Mouse (Mus musculus) limb, embryonic 13.5 days (tissue): ENCODE measurements around the gene Kcnmb2. TPM values are rescaled to one million over a fixed set of nuclear protein-coding genes. Genes with fewer than 3 reads are reported as not detected.

Experiments
- ATAC-seq: fragments of 200-750 bp; cut with Nextera tagmentation; 2 replicates; pipeline ENCODE4 v1.8.0; 2017; ENCODE audit warnings: low read depth, moderate number of reproducible peaks, moderate TSS enrichment; ENCODE audit not compliant: low FRiP score
- H3K27ac ChIP-seq: fragments of 300-500 bp; sonication (generic); 2 replicates; pipeline ENCODE4 v1.5.1; 2015; ENCODE audit warnings: inconsistent platforms, mild to moderate bottlenecking, moderate library complexity
- H3K27me3 ChIP-seq: fragments of 300-500 bp; sonication (generic); 2 replicates; pipeline ENCODE4 v1.6.1; 2015; ENCODE audit warnings: mild to moderate bottlenecking, inconsistent platforms
- H3K36me3 ChIP-seq: fragments of 300-500 bp; sonication (generic); 2 replicates; pipeline ENCODE4 v1.6.1; 2015; ENCODE audit warnings: inconsistent platforms, mild to moderate bottlenecking, moderate library complexity
- H3K4me1 ChIP-seq: fragments of 300-500 bp; sonication (generic); 2 replicates; pipeline ENCODE4 v1.6.1; 2015; ENCODE audit warnings: inconsistent platforms
- H3K4me2 ChIP-seq: fragments of 300-500 bp; sonication (generic); replicated peaks from 2 replicates; pipeline ENCODE4 v1.6.1; 2015; ENCODE audit warnings: inconsistent platforms, mild to moderate bottlenecking, moderate library complexity
- H3K4me3 ChIP-seq: fragments of 300-500 bp; sonication (generic); 2 replicates; pipeline ENCODE4 v1.5.1; 2015; ENCODE audit warnings: moderate library complexity, mild to moderate bottlenecking, inconsistent platforms
- H3K9ac ChIP-seq: fragments of 300-500 bp; sonication (generic); 2 replicates; pipeline ENCODE4 v1.6.1; 2015; ENCODE audit warnings: mild to moderate bottlenecking, inconsistent platforms
- H3K9me3 ChIP-seq: fragments of 300-500 bp; sonication (generic); 2 replicates; pipeline ENCODE4 v1.6.1; 2016; ENCODE audit warnings: inconsistent platforms
- WGBS: fragments of 180-500 bp; shearing (Covaris S2); methylation state at CpG from one replicate; pipeline ENCODE4 v1.1.7; 2015; 5-methylcytosine and 5-hydroxymethylcytosine counted together
- polyA plus RNA-seq: library from polyadenylated mRNA; unstranded; fragments of >200 nt; fragmentation: Nextera tagmentation; extraction: Ambion mirVana; gene quantifications from 2 replicates; pipeline ENCODE4 v1.2.1, GENCODE M21; 2015

Gene Kcnmb2
- polyA plus RNA-seq, 1 experiment from 2014 or later = 1.0 TPM

GRCm38 (mm10) chr3:32073881-32074280 lies 171.6 kb downstream of the Kcnmb2 start:
- Histone ChIP-seq H3K27ac (no peak overlapping the region), H3K4me3 (no peak overlapping the region), H3K4me2 (no peak overlapping the region), H3K9me3 (no peaks in the 10 kb centered on the region), H3K27me3 (no peaks in the 10 kb centered on the region), H3K36me3 (no peaks in the 10 kb centered on the region), H3K9ac (no peak overlapping the region), H3K4me1 (0 out of 2 replicates have a peak, but pooled peaks cover 5% of the 10 kb centered on the region)
- WGBS = 49% methylated on average over 8 of the region's 8 CpGs
- no peak for ATAC-seq

- H3K27ac ChIP-seq = no peak overlapping the region
- H3K36me3 ChIP-seq = no peaks in the 10 kb centered on the region
- no peak for ATAC-seq
- no peak overlapping the region for H3K4me3 ChIP-seq
- no peak overlapping the region for H3K4me2 ChIP-seq
- no peak overlapping the region for H3K9ac ChIP-seq
- H3K9me3 ChIP-seq = no peaks in the 10 kb centered on the region
- no peaks in the 10 kb centered on the region for H3K27me3 ChIP-seq
- H3K4me1 ChIP-seq = no peaks in the 10 kb centered on the region
- 88% methylated on average over 1 of the region's 1 CpGs for WGBS
Measured at GRCm38 (mm10) chr3:32088762-32089161, 186.5 kb downstream of the Kcnmb2 start.

- Histone ChIP-seq H3K27me3 (no peaks in the 10 kb centered on the region), H3K27ac (no peak overlapping the region), H3K4me3 (no peak overlapping the region), H3K36me3 (no peaks in the 10 kb centered on the region), H3K9me3 (no peaks in the 10 kb centered on the region), H3K9ac (no peak overlapping the region), H3K4me2 (no peak overlapping the region), H3K4me1 (no peaks in the 10 kb centered on the region)
- 67% methylated on average over 10 of the region's 10 CpGs for WGBS
- ATAC-seq = no peak
Measured at GRCm38 (mm10) chr3:32101391-32101790, 199.1 kb downstream of the Kcnmb2 start.

- no peaks in the 10 kb centered on the region for H3K9me3 ChIP-seq
- H3K9ac ChIP-seq = no peak overlapping the region
- H3K27ac ChIP-seq = no peak overlapping the region
- H3K4me1 ChIP-seq = 0 out of 2 replicates have a peak, but pooled peaks cover 2% of the 10 kb centered on the region
- no peak for ATAC-seq
- WGBS = 70% methylated on average over 5 of the region's 5 CpGs
- no peak overlapping the region for H3K4me2 ChIP-seq
- H3K27me3 ChIP-seq = no peaks in the 10 kb centered on the region
- no peaks in the 10 kb centered on the region for H3K36me3 ChIP-seq
- H3K4me3 ChIP-seq = no peak overlapping the region
Measured at GRCm38 (mm10) chr3:32119851-32120250, 217.5 kb downstream of the Kcnmb2 start.

GRCm38 (mm10) chr3:32121731-32122130 lies 219.4 kb downstream of the Kcnmb2 start:
- H3K9ac ChIP-seq = no peak overlapping the region
- H3K4me1 ChIP-seq = 0 out of 2 replicates have a peak, but pooled peaks cover 2% of the 10 kb centered on the region
- 38% methylated on average over 3 of the region's 3 CpGs for WGBS
- no peak overlapping the region for H3K4me2 ChIP-seq
- no peak overlapping the region for H3K27ac ChIP-seq
- H3K4me3 ChIP-seq = no peak overlapping the region
- H3K9me3 ChIP-seq = no peaks in the 10 kb centered on the region
- no peak for ATAC-seq
- H3K27me3 ChIP-seq = no peaks in the 10 kb centered on the region
- H3K36me3 ChIP-seq = no peaks in the 10 kb centered on the region

- Histone ChIP-seq H3K27ac (no peak overlapping the region), H3K9ac (no peak overlapping the region), H3K9me3 (no peaks in the 10 kb centered on the region), H3K4me2 (no peak overlapping the region), H3K36me3 (no peaks in the 10 kb centered on the region), H3K4me3 (no peak overlapping the region), H3K4me1 (no peaks in the 10 kb centered on the region), H3K27me3 (no peaks in the 10 kb centered on the region)
- ATAC-seq = no peak
- 27% methylated on average over 4 of the region's 4 CpGs for WGBS
Measured at GRCm38 (mm10) chr3:32125431-32125830, 223.1 kb downstream of the Kcnmb2 start.

- no peak overlapping the region for H3K27ac ChIP-seq
- no peak for ATAC-seq
- WGBS = 8% methylated on average over 5 of the region's 5 CpGs
- no peak overlapping the region for H3K4me2 ChIP-seq
- no peak overlapping the region for H3K9ac ChIP-seq
- H3K36me3 ChIP-seq = no peaks in the 10 kb centered on the region
- H3K4me3 ChIP-seq = no peak overlapping the region
- no peaks in the 10 kb centered on the region for H3K4me1 ChIP-seq
- H3K27me3 ChIP-seq = no peaks in the 10 kb centered on the region
- no peaks in the 10 kb centered on the region for H3K9me3 ChIP-seq
Measured at GRCm38 (mm10) chr3:32128391-32128790, 226.1 kb downstream of the Kcnmb2 start.

GRCm38 (mm10) chr3:32130696-32131095 lies 228.4 kb downstream of the Kcnmb2 start:
- H3K27me3 ChIP-seq = no peaks in the 10 kb centered on the region
- H3K4me3 ChIP-seq = no peak overlapping the region
- no peak for ATAC-seq
- H3K4me2 ChIP-seq = no peak overlapping the region
- H3K9ac ChIP-seq = no peak overlapping the region
- no peaks in the 10 kb centered on the region for H3K9me3 ChIP-seq
- WGBS = 62% methylated on average over 1 of the region's 1 CpGs
- no peak overlapping the region for H3K27ac ChIP-seq
- no peaks in the 10 kb centered on the region for H3K4me1 ChIP-seq
- H3K36me3 ChIP-seq = no peaks in the 10 kb centered on the region

GRCm38 (mm10) chr3:32132395-32133004 lies 230.2 kb downstream of the Kcnmb2 start:
- H3K9me3 ChIP-seq = no peaks in the 10 kb centered on the region
- H3K36me3 ChIP-seq = no peaks in the 10 kb centered on the region
- no peaks in the 10 kb centered on the region for H3K27me3 ChIP-seq
- no peak overlapping the region for H3K27ac ChIP-seq
- no peak for ATAC-seq
- 74% methylated on average over 3 of the region's 3 CpGs for WGBS
- H3K4me3 ChIP-seq = no peak overlapping the region
- H3K4me1 ChIP-seq = no peaks in the 10 kb centered on the region
- no peak overlapping the region for H3K9ac ChIP-seq
- no peak overlapping the region for H3K4me2 ChIP-seq

- Histone ChIP-seq H3K4me1 (no peaks in the 10 kb centered on the region), H3K4me3 (no peak overlapping the region), H3K27ac (no peak overlapping the region), H3K36me3 (no peaks in the 10 kb centered on the region), H3K4me2 (no peak overlapping the region), H3K27me3 (no peaks in the 10 kb centered on the region), H3K9me3 (no peaks in the 10 kb centered on the region), H3K9ac (no peak overlapping the region)
- WGBS = 87% methylated on average over 5 of the region's 5 CpGs
- no peak for ATAC-seq
Measured at GRCm38 (mm10) chr3:32144194-32144593, 241.9 kb downstream of the Kcnmb2 start.

GRCm38 (mm10) chr3:32144655-32145054 lies 242.3 kb downstream of the Kcnmb2 start:
- Histone ChIP-seq H3K9ac (no peak overlapping the region), H3K4me1 (no peaks in the 10 kb centered on the region), H3K27ac (no peak overlapping the region), H3K27me3 (no peaks in the 10 kb centered on the region), H3K9me3 (no peaks in the 10 kb centered on the region), H3K36me3 (no peaks in the 10 kb centered on the region), H3K4me3 (no peak overlapping the region), H3K4me2 (no peak overlapping the region)
- no peak for ATAC-seq
- 63% methylated on average over 3 of the region's 3 CpGs for WGBS

- H3K4me2 ChIP-seq = no peak overlapping the region
- H3K4me3 ChIP-seq = no peak overlapping the region
- H3K27me3 ChIP-seq = no peaks in the 10 kb centered on the region
- no peaks in the 10 kb centered on the region for H3K9me3 ChIP-seq
- H3K9ac ChIP-seq = no peak overlapping the region
- H3K27ac ChIP-seq = no peak overlapping the region
- H3K4me1 ChIP-seq = no peaks in the 10 kb centered on the region
- WGBS = 91% methylated on average over 4 of the region's 4 CpGs
- no peak for ATAC-seq
- H3K36me3 ChIP-seq = no peaks in the 10 kb centered on the region
Measured at GRCm38 (mm10) chr3:32147739-32148138, 245.4 kb downstream of the Kcnmb2 start.

GRCm38 (mm10) chr3:32149851-32150570 lies 247.7 kb downstream of the Kcnmb2 start:
- no peak overlapping the region for H3K27ac ChIP-seq
- H3K4me1 ChIP-seq = no peaks in the 10 kb centered on the region
- no peak overlapping the region for H3K9ac ChIP-seq
- no peaks in the 10 kb centered on the region for H3K36me3 ChIP-seq
- no peaks in the 10 kb centered on the region for H3K9me3 ChIP-seq
- no peak for ATAC-seq
- no peak overlapping the region for H3K4me2 ChIP-seq
- no peaks in the 10 kb centered on the region for H3K27me3 ChIP-seq
- H3K4me3 ChIP-seq = no peak overlapping the region
- WGBS = 58% methylated on average over 14 of the region's 14 CpGs
